Mouse (Mus musculus) C2C12 (cell line): Measurements from ENCODE around the gene Gsto2.

Experiments
- CTCF ChIP-seq: IDR thresholded peaks from one replicate; pipeline ENCODE4 v1.5.1; 2011; ENCODE audit not compliant: control insufficient read depth, insufficient read depth, insufficient read length
- FOSL1 ChIP-seq: IDR thresholded peaks from one replicate; pipeline ENCODE4 v1.8.0; 2011; ENCODE audit warnings: mild to moderate bottlenecking, low read length; ENCODE audit not compliant: poor library complexity, insufficient read depth, severe bottlenecking
- MAX ChIP-seq: IDR thresholded peaks from one replicate; pipeline ENCODE4 v1.6.1; 2011; ENCODE audit warnings: mild to moderate bottlenecking, control low read depth
- MYOD1 ChIP-seq: IDR thresholded peaks from one replicate; pipeline ENCODE4 v1.6.1; 2011; ENCODE audit warnings: low read depth; ENCODE audit not compliant: control insufficient read depth, insufficient read length
- MYOG ChIP-seq: IDR thresholded peaks from one replicate; pipeline ENCODE4 v1.6.1; 2011; ENCODE audit not compliant: control insufficient read depth, insufficient read length; ENCODE audit errors: extremely low read depth
- USF1 ChIP-seq: IDR thresholded peaks from one replicate; pipeline ENCODE4 v1.6.1; 2011; ENCODE audit warnings: low read depth, mild to moderate bottlenecking, control low read depth, moderate library complexity

DNA sequence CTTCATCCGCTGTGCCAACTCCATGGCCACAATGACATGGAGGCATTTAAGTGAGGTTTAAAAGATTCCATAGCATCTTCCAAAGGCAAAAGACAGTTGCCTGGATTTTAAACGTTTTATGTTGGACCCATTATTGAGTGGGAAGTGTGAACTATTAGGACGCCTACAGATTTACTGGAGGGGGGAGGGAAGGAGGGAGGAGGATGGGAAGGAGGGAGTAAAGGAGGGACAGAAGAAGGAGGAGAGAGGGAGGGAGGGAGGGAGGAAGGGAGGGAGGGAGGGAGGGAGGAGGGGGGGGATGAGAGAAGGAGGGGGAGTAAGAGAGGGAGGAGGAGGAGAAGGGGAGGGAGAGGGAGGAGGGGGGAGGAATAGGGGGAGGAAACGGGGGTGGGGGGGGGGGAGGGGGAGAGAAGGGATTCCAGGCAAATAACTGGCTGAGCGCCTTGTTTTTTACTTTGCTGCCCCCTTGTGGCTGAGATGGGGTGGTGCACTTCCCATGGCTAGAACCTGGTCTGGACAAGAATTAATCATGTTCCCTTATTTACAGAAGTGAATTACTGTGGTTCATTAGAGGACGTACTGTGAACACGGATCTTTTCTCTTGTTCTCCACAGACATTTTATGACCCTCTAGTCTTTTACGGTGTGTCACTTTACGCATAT, 44.4 kb upstream of the Gsto2 start:
- no peak for TF ChIP-seq CTCF
- TF ChIP-seq MYOD1, result no peak
- no peak for TF ChIP-seq MYOG
- no peak for TF ChIP-seq USF1
- TF ChIP-seq FOSL1, result no peak
- TF ChIP-seq MAX, result no peak
